Mouse (Mus musculus) erythroblast, embryonic 14.5 days (primary cell): ENCODE results near the gene Cldn1.

Experiments
- GATA1 ChIP-seq: IDR thresholded peaks from 2 replicates; pipeline ENCODE4 v1.6.1; 2012; ENCODE audit warnings: low read length, inconsistent platforms, mixed read lengths
- TAL1 ChIP-seq: IDR thresholded peaks from 3 replicates; pipeline ENCODE4 v1.6.1; 2012; ENCODE audit warnings: low read length, inconsistent platforms, mixed read lengths

DNA sequence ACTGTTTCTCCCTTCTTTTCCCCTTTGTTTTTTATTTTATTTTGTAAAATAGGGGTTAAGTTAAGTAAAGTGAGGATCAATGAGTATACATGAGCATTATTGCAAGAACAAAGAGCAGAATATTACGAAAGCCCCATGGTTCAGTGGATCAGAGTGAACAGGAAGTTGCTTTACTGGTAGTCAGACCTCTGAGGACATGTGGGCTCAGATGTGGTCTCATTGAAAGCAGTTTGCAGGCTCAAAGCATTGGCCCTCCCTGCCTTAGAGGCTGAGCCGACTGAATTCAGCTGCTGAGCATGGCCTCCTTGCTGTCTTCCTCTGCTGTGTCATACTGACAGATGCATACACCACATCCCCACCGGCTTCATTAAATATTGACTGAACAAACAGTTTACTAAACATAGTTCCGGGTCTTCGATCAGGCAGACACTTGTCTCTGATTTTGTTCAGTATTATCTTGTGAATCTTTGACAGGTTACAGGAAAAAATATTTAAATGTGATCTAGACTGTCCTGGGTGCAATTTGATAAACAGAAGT, 12.5 kb upstream of the Cldn1 start:
- TF ChIP-seq GATA1 (no peak), TAL1 (no peak)
